Mouse (Mus musculus): ENCODE results near the gene Mul1.

Mul1 gene

GRCm38 (mm10) chr4:138444941-138445340 is 10.5 kb downstream of the Mul1 start:
- no peak for DNase-seq

GRCm38 (mm10) chr4:138446981-138447380 is 12.5 kb downstream of the Mul1 start:
- DNase-seq, result no peak

- peak; percentile 81 to 87 for DNase-seq
These were observed 12.9 kb downstream of the Mul1 start for GRCm38 (mm10) chr4:138447387-138447786.

- DNase-seq, result no peak
These were observed 13.5 kb downstream of the Mul1 start for GRCm38 (mm10) chr4:138447827-138448602.

- DNase-seq, result no peak
These were observed 14.6 kb downstream of the Mul1 start for GRCm38 (mm10) chr4:138448872-138449615.

GRCm38 (mm10) chr4:138449636-138450314 is 15.3 kb downstream of the Mul1 start:
- no peak for DNase-seq

GRCm38 (mm10) chr4:138452306-138453096 is 18.0 kb downstream of the Mul1 start:
- no peak for DNase-seq

- DNase-seq, result peak in 1 of 2 experiments; percentile 8
These were observed 18.8 kb downstream of the Mul1 start for GRCm38 (mm10) chr4:138453097-138453752.

GRCm38 (mm10) chr4:138453753-138454570 is 19.5 kb downstream of the Mul1 start, which contains the start of gene Camk2n1:
TSS of gene Camk2n1 (plus strand) at chr4:138454314.
- DNase-seq, result peak; percentile 37 to 57

- DNase-seq, result peak; percentile 42 to 58
These were observed 20.2 kb downstream of the Mul1 start for GRCm38 (mm10) chr4:138454571-138455140.

- DNase-seq, result peak in 1 of 2 experiments; percentile 8
These were observed 20.9 kb downstream of the Mul1 start for GRCm38 (mm10) chr4:138455141-138455955.

GRCm38 (mm10) chr4:138455956-138456341 is 21.5 kb downstream of the Mul1 start:
- peak; percentile 22 to 28 for DNase-seq

- DNase-seq, result no peak
These were observed 22.1 kb downstream of the Mul1 start for GRCm38 (mm10) chr4:138456536-138456935.

GRCm38 (mm10) chr4:138457091-138457490 is 22.6 kb downstream of the Mul1 start:
- no peak for DNase-seq

GRCm38 (mm10) chr4:138458171-138458570 is 23.7 kb downstream of the Mul1 start:
- no peak for DNase-seq

- no peak for DNase-seq
These were observed 24.4 kb downstream of the Mul1 start for GRCm38 (mm10) chr4:138458735-138459440.

- DNase-seq, result no peak
These were observed 25.3 kb downstream of the Mul1 start for GRCm38 (mm10) chr4:138459775-138460174.

GRCm38 (mm10) chr4:138460910-138461309 is 26.4 kb downstream of the Mul1 start:
- DNase-seq, result no peak

GRCm38 (mm10) chr4:138461471-138461870 is 27.0 kb downstream of the Mul1 start:
- DNase-seq, result no peak

Measured in thymus, postnatal 36 days (tissue).